Mouse (Mus musculus) forebrain, embryonic 14.5 days (tissue): ENCODE measurements around the gene C5ar1. TPM values are rescaled to one million over a fixed set of nuclear protein-coding genes. Genes with fewer than 3 reads are reported as not detected.
"Not testable (repeated sequence)": the region's sequence is repeated elsewhere in the genome, so short reads cannot be mapped to it uniquely, and the experiment has no call there.

Source experiments
- ATAC-seq: fragments of 200-750 bp; cut with Nextera tagmentation; 2 replicates; pipeline ENCODE4 v1.8.0; 2017; ENCODE audit warnings: mild to moderate bottlenecking, moderate library complexity
- DNase-seq: peaks from one replicate; pipeline ENCODE4 v3.0.0-alpha.2; 2015; ENCODE audit warnings: low spot score
- H3K27ac ChIP-seq: fragments of 300-500 bp; sonication (generic); 2 replicates; pipeline ENCODE4 v1.5.1; 2014; ENCODE audit warnings: low read depth, mild to moderate bottlenecking, control low read depth, low read length, moderate library complexity
- H3K27me3 ChIP-seq: fragments of 300-500 bp; sonication (generic); replicated peaks from 2 replicates; pipeline ENCODE4 v1.6.1; 2014; ENCODE audit warnings: low read length, control low read depth, mixed read lengths; ENCODE audit not compliant: control insufficient read depth, insufficient read depth
- H3K36me3 ChIP-seq: fragments of 300-500 bp; sonication (generic); 2 replicates; pipeline ENCODE4 v1.6.1; 2014; ENCODE audit warnings: low read length, control low read depth; ENCODE audit not compliant: control insufficient read depth, insufficient read depth
- H3K4me1 ChIP-seq: fragments of 300-500 bp; sonication (generic); 2 replicates; pipeline ENCODE4 v1.6.1; 2014; ENCODE audit warnings: antibody characterized with exemption, low read length, control low read depth; ENCODE audit not compliant: control insufficient read depth, insufficient read depth
- H3K4me2 ChIP-seq: fragments of 300-500 bp; sonication (generic); 2 replicates; pipeline ENCODE4 v1.6.1; 2014; ENCODE audit warnings: mild to moderate bottlenecking, control low read depth, low read length
- H3K4me3 ChIP-seq: fragments of 300-500 bp; sonication (generic); 2 replicates; pipeline ENCODE4 v1.5.1; 2014; ENCODE audit warnings: low read depth, low read length, control low read depth
- H3K9ac ChIP-seq: fragments of 300-500 bp; sonication (generic); 2 replicates; pipeline ENCODE4 v1.6.1; 2014; ENCODE audit warnings: mild to moderate bottlenecking, low read length, control low read depth, moderate library complexity
- H3K9me3 ChIP-seq: fragments of 300-500 bp; sonication (generic); replicated peaks from 2 replicates; pipeline ENCODE4 v1.6.1; 2016; ENCODE audit warnings: low read length, control low read depth, mixed read lengths; ENCODE audit not compliant: control insufficient read depth
- WGBS: fragments of 180-500 bp; shearing (Covaris S2); extraction: QIAGEN DNeasy Blood & Tissue Kit; methylation state at CpG from one replicate; pipeline ENCODE4 v1.1.7; 2014; 5-methylcytosine and 5-hydroxymethylcytosine counted together
- polyA plus RNA-seq: library from polyadenylated mRNA; unstranded; fragments of >200 nt; fragmentation: Nextera tagmentation; extraction: Ambion mirVana; gene quantifications from 2 replicates; pipeline ENCODE4 v1.2.1, GENCODE M21; 2014

The C5ar1 gene
- 0.89 and 1.3 TPM in 2 replicates for polyA plus RNA-seq

GRCm38 (mm10) chr7:16259110-16259590 lies at the start of gene C5ar1:
C5ar1 (minus strand) TSS chr7:16259540.
- no peaks in the 10 kb centered on the region for H3K27me3 ChIP-seq
- H3K9ac ChIP-seq, result no peak within 1 kb of the TSS
- no peaks in the 10 kb centered on the region for H3K9me3 ChIP-seq
- H3K27ac ChIP-seq, result no peak within 1 kb of the TSS
- DNase-seq (no peak), ATAC-seq (no peak)
- H3K4me1 ChIP-seq, result no peaks in the 10 kb centered on the region
- 93% methylated on average over 5 of the region's 5 CpGs for WGBS
- no peaks in the 10 kb centered on the region for H3K36me3 ChIP-seq
- H3K4me3 ChIP-seq, result no peak within 1 kb of the TSS
- no peak within 1 kb of the TSS for H3K4me2 ChIP-seq

GRCm38 (mm10) chr7:16308555-16309317 lies 49.4 kb upstream of the C5ar1 start:
- 47% methylated on average over 16 of the region's 16 CpGs for WGBS
- Histone ChIP-seq H3K4me2 (peak overlapping the region; percentile 95), H3K9me3 (no peaks in the 10 kb centered on the region), H3K4me1 (peaks cover 17% of the 10 kb centered on the region), H3K36me3 (no peaks in the 10 kb centered on the region), H3K4me3 (peak overlapping the region; percentile 58), H3K9ac (peak overlapping the region; percentile 65), H3K27me3 (peaks cover 11% of the 10 kb centered on the region; the same call in 1 of the 2 replicates), H3K27ac (peak overlapping the region; percentile 39; the same call in 1 of the 2 replicates)
- no peak for DNase-seq
- no peak for ATAC-seq

GRCm38 (mm10) chr7:16308093-16308492 lies 48.8 kb upstream of the C5ar1 start, which contains the start of gene Bbc3:
Bbc3 (plus strand) TSS chr7:16308393.
- peak within 1 kb of the TSS; percentile 95 for H3K4me2 ChIP-seq

GRCm38 (mm10) chr7:16307141-16307540 lies 47.8 kb upstream of the C5ar1 start:
- not testable (repeated sequence) for DNase-seq, H3K9me3 ChIP-seq, H3K4me3 ChIP-seq, H3K9ac ChIP-seq, H3K27me3 ChIP-seq, H3K36me3 ChIP-seq, H3K4me1 ChIP-seq, H3K27ac ChIP-seq, H3K4me2 ChIP-seq, ATAC-seq
- 79% methylated on average over 6 of the region's 6 CpGs for WGBS

More at GRCm38 (mm10) chr7:16308093-16308492, 48.8 kb upstream of the C5ar1 start, which contains the start of gene Bbc3:
- Histone ChIP-seq H3K4me3 (peak within 1 kb of the TSS; percentile 58), H3K4me1 (peaks cover 13% of the 10 kb centered on the region), H3K9ac (peak within 1 kb of the TSS; percentile 65), H3K27me3 (peaks cover 11% of the 10 kb centered on the region; the same call in 1 of the 2 replicates), H3K27ac (peak within 1 kb of the TSS; percentile 39; the same call in 1 of the 2 replicates)
- WGBS, result 75% methylated on average over 1 of the region's 1 CpGs
- not testable (repeated sequence) for DNase-seq, H3K9me3 ChIP-seq, ATAC-seq, H3K36me3 ChIP-seq

GRCm38 (mm10) chr7:16299419-16300035 lies 40.2 kb upstream of the C5ar1 start:
- Histone ChIP-seq H3K4me1 (peaks cover 6% of the 10 kb centered on the region; the same call in 1 of the 2 replicates), H3K4me2 (peak overlapping the region; percentile 88), H3K4me3 (peak overlapping the region; percentile 44), H3K27ac (peak overlapping the region; percentile 60), H3K36me3 (no peaks in the 10 kb centered on the region), H3K27me3 (no peaks in the 10 kb centered on the region), H3K9ac (peak overlapping the region; percentile 68), H3K9me3 (no peaks in the 10 kb centered on the region)
- peak; percentile 96 for DNase-seq
- WGBS, result under 1% methylated on average over 43 of the region's 52 CpGs
- peak; percentile 94 for ATAC-seq

GRCm38 (mm10) chr7:16298927-16299326 lies 39.6 kb upstream of the C5ar1 start:
- Histone ChIP-seq H3K4me3 (peak overlapping the region; percentile 44), H3K9me3 (no peaks in the 10 kb centered on the region), H3K27me3 (no peaks in the 10 kb centered on the region), H3K4me2 (peak overlapping the region; percentile 88), H3K36me3 (no peaks in the 10 kb centered on the region), H3K4me1 (peaks cover 6% of the 10 kb centered on the region; the same call in 1 of the 2 replicates), H3K27ac (no peak overlapping the region), H3K9ac (no peak overlapping the region)
- DNase-seq (no peak), ATAC-seq (no peak)
- WGBS, result 77% methylated on average over 5 of the region's 5 CpGs

GRCm38 (mm10) chr7:16297616-16298015 lies 38.3 kb upstream of the C5ar1 start:
- DNase-seq, result no peak
- no peaks in the 10 kb centered on the region for H3K36me3 ChIP-seq
- peaks cover 6% of the 10 kb centered on the region; the same call in 1 of the 2 replicates for H3K4me1 ChIP-seq
- no peak for ATAC-seq
- no peaks in the 10 kb centered on the region for H3K9me3 ChIP-seq
- no peak overlapping the region for H3K27ac ChIP-seq
- H3K27me3 ChIP-seq, result no peaks in the 10 kb centered on the region
- 75% methylated on average over 2 of the region's 2 CpGs for WGBS
- H3K4me3 ChIP-seq, result no peak overlapping the region
- H3K9ac ChIP-seq, result no peak overlapping the region
- no peak overlapping the region for H3K4me2 ChIP-seq

GRCm38 (mm10) chr7:16296766-16297390 lies 37.5 kb upstream of the C5ar1 start:
- ATAC-seq (no peak), DNase-seq (peak; percentile 88)
- H3K27me3 ChIP-seq, result no peaks in the 10 kb centered on the region
- no peaks in the 10 kb centered on the region for H3K36me3 ChIP-seq
- peak overlapping the region; percentile 62; the same call in 1 of the 2 replicates for H3K27ac ChIP-seq
- peak overlapping the region; percentile 59 for H3K4me2 ChIP-seq
- WGBS, result under 1% methylated on average over 20 of the region's 22 CpGs
- peak overlapping the region; percentile 26 for H3K4me3 ChIP-seq
- H3K9ac ChIP-seq, result peak overlapping the region; percentile 43
- no peaks in the 10 kb centered on the region for H3K9me3 ChIP-seq
- peaks cover 6% of the 10 kb centered on the region; the same call in 1 of the 2 replicates for H3K4me1 ChIP-seq
